Mouse (Mus musculus): ENCODE measurements around the gene Zfp750. TPM values are rescaled to one million over a fixed set of nuclear protein-coding genes. Genes with fewer than 3 reads are reported as not detected.

Zfp750 gene
- total and polyA plus RNA-seq, 3 experiments = 0.06 to 0.08 TPM; not detected in 1

- no peak overlapping the region for H3K9ac ChIP-seq (ENCODE audit: control insufficient read depth, low read depth, low read length, poor library complexity, severe bottlenecking)
- no peaks in the 10 kb centered on the region for H3K9me3 ChIP-seq (replicated peaks; ENCODE audit: insufficient read depth, low read length)
- no peaks in the 10 kb centered on the region for H3K4me1 ChIP-seq (ENCODE audit: control insufficient read depth in 1 of 2, insufficient read depth in 2 of 2, low read length in 2 of 2)
- H3K36me3 ChIP-seq (ENCODE audit: control insufficient read depth in 1 of 2, insufficient read depth in 2 of 2, low read length in 2 of 2) = peaks cover 0 to 7% of the 10 kb centered on the region in 2 experiments; a peak in 2 of 4 replicates
- no peak overlapping the region for H3K27ac ChIP-seq (ENCODE audit: control insufficient read depth, low read depth, low read length)
- TF ChIP-seq MAZ (IDR thresholded peaks at IDR 0.05; ENCODE audit: low read depth, low read length) = no peak
- TF ChIP-seq RCOR1 (IDR thresholded peaks at IDR 0.05; ENCODE audit: low read depth, low read length) = no peak
- TF ChIP-seq UBTF (IDR thresholded peaks at IDR 0.05; ENCODE audit: borderline replicate concordance, insufficient read depth, low read depth, low read length) = no peak
- no peak for TF ChIP-seq SIN3A (IDR thresholded peaks at IDR 0.05; ENCODE audit: low read length)
- TF ChIP-seq POLR2AphosphoS2 (IDR thresholded peaks at IDR 0.05; ENCODE audit: low read length) = no peak
- TF ChIP-seq POLR2A (IDR thresholded peaks at IDR 0.05; ENCODE audit: control insufficient read depth in 1 of 2, insufficient read depth in 1 of 2, low read depth in 1 of 2, low read length in 2 of 2, poor library complexity in 1 of 2) = no peak
- TF ChIP-seq ELF1 (IDR thresholded peaks at IDR 0.05; ENCODE audit: low read depth, low read length) = no peak
- TF ChIP-seq MXI1 (IDR thresholded peaks at IDR 0.05; ENCODE audit: low read depth, low read length) = no peak
- TF ChIP-seq GABPA (IDR thresholded peaks at IDR 0.05; ENCODE audit: low read depth, low read length) = no peak
- TF ChIP-seq CHD1 (IDR thresholded peaks at IDR 0.05; ENCODE audit: low read depth, low read length) = no peak
- no peak for TF ChIP-seq EP300 (IDR thresholded peaks at IDR 0.05; ENCODE audit: low read depth in 1 of 2, low read length in 2 of 2)
- no peak for TF ChIP-seq CHD2 (IDR thresholded peaks at IDR 0.05; ENCODE audit: low read length)
- TF ChIP-seq BHLHE40 (IDR thresholded peaks at IDR 0.05; ENCODE audit: borderline replicate concordance, low read depth, low read length) = no peak
- no peak for TF ChIP-seq SMC3 (IDR thresholded peaks at IDR 0.05; ENCODE audit: low read depth, low read length)
- no peaks in the 10 kb centered on the region for H3K79me2 ChIP-seq (ENCODE audit: control insufficient read depth, insufficient read depth, low read length, poor library complexity)
- no peak overlapping the region for H3K4me3 ChIP-seq (ENCODE audit: control insufficient read depth in 1 of 2, insufficient read depth in 1 of 2, low read depth in 2 of 2, low read length in 2 of 2)
- DNase-seq (ENCODE audit: low read depth, low spot score) = no peak
- no peaks in the 10 kb centered on the region for H3K27me3 ChIP-seq (ENCODE audit: control insufficient read depth in 1 of 2, insufficient read depth in 2 of 2, low read length in 2 of 2)
Measured at GRCm38 (mm10) chr11:121510512-121511246, 8.5 kb downstream of the Zfp750 start.

- H3K9me3 ChIP-seq (replicated peaks; ENCODE audit: insufficient read depth, low read length) = no peaks in the 10 kb centered on the region
- H3K9ac ChIP-seq (ENCODE audit: control insufficient read depth, low read depth, low read length, poor library complexity, severe bottlenecking) = no peak overlapping the region
- peaks cover 0 to 12% of the 10 kb centered on the region in 2 experiments; a peak in 2 of 4 replicates for H3K36me3 ChIP-seq (ENCODE audit: control insufficient read depth in 1 of 2, insufficient read depth in 2 of 2, low read length in 2 of 2)
- H3K27me3 ChIP-seq (ENCODE audit: control insufficient read depth in 1 of 2, insufficient read depth in 2 of 2, low read length in 2 of 2) = no peaks in the 10 kb centered on the region
- DNase-seq (ENCODE audit: low read depth, low spot score) = no peak
- no peak overlapping the region for H3K27ac ChIP-seq (ENCODE audit: control insufficient read depth, low read depth, low read length)
- H3K79me2 ChIP-seq (ENCODE audit: control insufficient read depth, insufficient read depth, low read length, poor library complexity) = no peaks in the 10 kb centered on the region
- H3K4me1 ChIP-seq (ENCODE audit: control insufficient read depth in 1 of 2, insufficient read depth in 2 of 2, low read length in 2 of 2) = no peaks in the 10 kb centered on the region
- H3K4me3 ChIP-seq (ENCODE audit: control insufficient read depth in 1 of 2, insufficient read depth in 1 of 2, low read depth in 2 of 2, low read length in 2 of 2) = no peak overlapping the region
- no peak for TF ChIP-seq CHD2 (IDR thresholded peaks at IDR 0.05; ENCODE audit: low read length)
- no peak for TF ChIP-seq GABPA (IDR thresholded peaks at IDR 0.05; ENCODE audit: low read depth, low read length)
- TF ChIP-seq SIN3A (IDR thresholded peaks at IDR 0.05; ENCODE audit: low read length) = no peak
- no peak for TF ChIP-seq E2F4 (IDR thresholded peaks at IDR 0.05; ENCODE audit: borderline replicate concordance, low read depth, low read length)
- TF ChIP-seq ELF1 (IDR thresholded peaks at IDR 0.05; ENCODE audit: low read depth, low read length) = no peak
- TF ChIP-seq POLR2AphosphoS2 (IDR thresholded peaks at IDR 0.05; ENCODE audit: low read length) = no peak
- TF ChIP-seq USF2 (IDR thresholded peaks at IDR 0.05; ENCODE audit: borderline replicate concordance in 1 of 2, insufficient read depth in 1 of 2, low read depth in 1 of 2, low read length in 2 of 2) = no peak
- no peak for TF ChIP-seq USF1 (IDR thresholded peaks at IDR 0.05; ENCODE audit: low read depth, low read length)
- no peak for TF ChIP-seq POLR2A (IDR thresholded peaks at IDR 0.05; ENCODE audit: control insufficient read depth in 1 of 2, insufficient read depth in 1 of 2, low read depth in 1 of 2, low read length in 2 of 2, poor library complexity in 1 of 2)
- no peak for TF ChIP-seq MAFK (IDR thresholded peaks at IDR 0.05; ENCODE audit: borderline replicate concordance, low read depth, low read length)
- no peak for TF ChIP-seq MYC (IDR thresholded peaks at IDR 0.05; ENCODE audit: low read depth, low read length)
- no peak for TF ChIP-seq NELFE (IDR thresholded peaks at IDR 0.05; ENCODE audit: low read depth, low read length)
Measured at GRCm38 (mm10) chr11:121508478-121508877, 10.7 kb downstream of the Zfp750 start.
